Mouse (Mus musculus) limb, embryonic 15.5 days (tissue): Measurements from ENCODE around the gene Taar5. TPM values are rescaled to one million over a fixed set of nuclear protein-coding genes. Genes with fewer than 3 reads are reported as not detected.

ENCODE experiments used
- polyA plus RNA-seq: library from polyadenylated mRNA; unstranded; fragments of >200 nt; fragmentation: Nextera tagmentation; extraction: Ambion mirVana; gene quantifications from 2 replicates; pipeline ENCODE4 v1.2.1, GENCODE M21; 2015

Gene Taar5
- polyA plus RNA-seq, 1 experiment from 2014 or later, result not detected

Other genes with a start within 250 kb of the Taar5 start
- gene Rps12, start 183.4 kb upstream of the Taar5 start, polyA plus RNA-seq, result 171 and 214 TPM in 2 replicates
- gene Slc18b1, start 173.7 kb upstream of the Taar5 start, polyA plus RNA-seq, result 14.2 and 16.0 TPM in 2 replicates
- 0.15 TPM in 1 of 2 replicates, not detected in the other for gene Vnn3, start 119.2 kb upstream of the Taar5 start, polyA plus RNA-seq
- gene Vnn1, start 76.0 kb upstream of the Taar5 start, polyA plus RNA-seq, result 0.60 and 0.97 TPM in 2 replicates
- not detected in 2 replicates for gene Taar1, start 50.4 kb upstream of the Taar5 start, polyA plus RNA-seq
- gene Taar2, start 32.1 kb upstream of the Taar5 start, polyA plus RNA-seq, result not detected in 2 replicates
- not detected in 2 replicates for gene Taar3, start 21.1 kb upstream of the Taar5 start, polyA plus RNA-seq
- not detected in 2 replicates for gene Taar4, start 10.2 kb upstream of the Taar5 start, polyA plus RNA-seq
- gene Taar6, start 14.9 kb downstream of the Taar5 start, polyA plus RNA-seq, result not detected in 2 replicates
- gene Taar7a, start 22.8 kb downstream of the Taar5 start, polyA plus RNA-seq, result not detected in 2 replicates
- gene Taar7b, start 29.2 kb downstream of the Taar5 start, polyA plus RNA-seq, result not detected in 2 replicates
- not detected in 2 replicates for gene Taar7d, start 56.5 kb downstream of the Taar5 start, polyA plus RNA-seq
- not detected in 2 replicates for gene Taar7e, start 66.9 kb downstream of the Taar5 start, polyA plus RNA-seq
- not detected in 2 replicates for gene Taar7f, start 78.8 kb downstream of the Taar5 start, polyA plus RNA-seq
- not detected in 2 replicates for gene Taar8a, start 105.8 kb downstream of the Taar5 start, polyA plus RNA-seq
- not detected in 2 replicates for gene Taar8b, start 121.6 kb downstream of the Taar5 start, polyA plus RNA-seq
- not detected in 2 replicates for gene Taar8c, start 131.2 kb downstream of the Taar5 start, polyA plus RNA-seq
- gene Taar9, start 138.8 kb downstream of the Taar5 start, polyA plus RNA-seq, result not detected in 2 replicates
- 68.7 and 70.4 TPM in 2 replicates for gene Stx7, start 178.6 kb downstream of the Taar5 start, polyA plus RNA-seq